Mouse (Mus musculus): ENCODE results near the gene Ep400.
"Not testable (repeated sequence)": the region's sequence is repeated elsewhere in the genome, so short reads cannot be mapped to it uniquely, and the experiment has no call there.

The Ep400 gene

DNA sequence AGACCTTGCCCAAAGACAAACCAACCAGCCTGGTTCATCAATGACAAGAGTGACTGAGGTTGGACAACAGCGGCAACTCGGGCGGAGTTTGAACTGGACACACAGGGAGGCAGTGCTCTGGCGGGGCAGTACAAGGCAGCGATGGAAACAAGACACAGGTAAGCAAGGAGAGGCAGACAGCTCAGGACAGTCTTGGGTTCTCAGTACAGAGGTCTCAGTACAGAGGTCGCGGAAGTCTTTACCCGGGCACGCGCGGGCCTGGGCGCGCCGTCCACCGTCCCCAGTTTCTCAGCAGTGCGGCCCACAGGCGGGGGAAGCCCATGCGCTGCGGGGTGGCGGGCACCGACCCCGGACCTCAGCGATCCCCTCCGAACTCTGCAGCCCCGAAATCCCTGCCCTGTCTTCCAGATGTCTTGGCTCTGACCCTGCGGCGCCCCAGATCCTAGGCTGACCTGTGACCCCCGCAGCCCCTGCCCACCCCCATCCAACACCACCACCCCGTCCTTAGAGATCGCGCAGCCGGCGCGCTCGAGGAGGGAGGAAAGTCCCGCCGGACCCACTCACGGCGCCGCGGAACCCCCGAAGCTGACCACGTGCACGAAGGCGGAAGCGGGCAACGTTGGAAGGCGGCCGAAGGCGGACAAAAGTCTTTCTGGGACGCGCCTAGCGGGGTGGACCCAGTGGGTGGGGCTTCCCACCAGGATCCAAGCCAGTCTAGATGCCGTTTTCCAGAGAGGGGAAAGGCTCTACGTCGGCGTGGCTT, 9.7 kb upstream of the Ep400 start, which contains the start of gene Pus1:
Gene Pus1 (minus strand): TSS at position 662 of the 763 bp plus-strand sequence.
- peak; percentile 86 for DNase-seq (ENCODE audit: low spot score)

- DNase-seq (ENCODE audit: low spot score), result no peak
Measured at GRCm38 (mm10) chr5:110779276-110779997, 8.9 kb upstream of the Ep400 start.

- no peak for DNase-seq (ENCODE audit: low spot score)
Measured at GRCm38 (mm10) chr5:110778263-110778662, 7.7 kb upstream of the Ep400 start.

- DNase-seq (ENCODE audit: low spot score), result no peak
Measured at GRCm38 (mm10) chr5:110776141-110776540, 5.6 kb upstream of the Ep400 start.

DNA sequence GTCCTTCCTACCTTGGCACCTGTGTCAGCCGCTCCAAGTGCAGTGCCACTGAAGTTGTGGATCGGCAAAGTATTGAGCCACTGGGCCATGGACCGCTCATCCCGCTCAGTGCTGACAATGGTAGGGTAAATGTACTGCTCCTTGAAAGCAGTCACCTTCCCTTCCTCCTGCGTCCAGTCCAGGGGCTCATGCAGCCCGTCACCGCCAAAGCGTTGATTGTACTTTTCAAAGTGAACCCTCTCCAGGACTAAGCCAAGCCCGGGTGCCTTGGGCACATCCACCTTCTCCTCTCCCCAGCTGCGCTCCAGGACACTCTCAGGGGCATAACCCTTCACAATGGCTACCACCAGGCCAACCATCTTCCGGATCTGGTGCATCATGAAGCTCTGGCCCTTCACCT, 4.0 kb upstream of the Ep400 start:
- no peak for DNase-seq (ENCODE audit: low spot score)

GRCm38 (mm10) chr5:110772945-110773344, 2.4 kb upstream of the Ep400 start:
- not testable (repeated sequence) for DNase-seq (ENCODE audit: low spot score)

GRCm38 (mm10) chr5:110770031-110770445, 479 bp downstream of the Ep400 start:
- DNase-seq (ENCODE audit: low spot score), result no peak

GRCm38 (mm10) chr5:110769272-110769671, 1.2 kb downstream of the Ep400 start:
- no peak for DNase-seq (ENCODE audit: low spot score)

DNA sequence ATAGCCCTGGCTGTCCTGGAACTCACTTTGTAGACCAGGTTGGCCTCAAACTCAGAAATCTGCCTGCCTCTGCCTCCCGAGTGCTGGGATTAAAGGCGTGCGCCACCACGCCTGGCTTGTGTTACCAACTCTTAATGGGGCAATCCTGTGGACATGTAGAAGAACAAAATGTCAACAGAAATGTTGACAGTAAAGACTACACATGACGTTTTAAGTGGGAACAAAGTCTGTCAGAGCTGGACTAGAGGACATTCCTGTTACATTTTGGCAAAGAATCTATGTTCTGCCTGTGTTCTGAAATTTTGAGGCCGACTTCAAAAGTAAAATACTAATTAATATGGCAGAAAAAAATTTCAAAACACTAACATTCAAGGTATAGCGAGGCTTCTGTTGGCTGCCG, 6.6 kb downstream of the Ep400 start:
- no peak for DNase-seq (ENCODE audit: low spot score)

- no peak for DNase-seq (ENCODE audit: low spot score)
Measured at GRCm38 (mm10) chr5:110745021-110745420, 25.5 kb downstream of the Ep400 start.

DNA sequence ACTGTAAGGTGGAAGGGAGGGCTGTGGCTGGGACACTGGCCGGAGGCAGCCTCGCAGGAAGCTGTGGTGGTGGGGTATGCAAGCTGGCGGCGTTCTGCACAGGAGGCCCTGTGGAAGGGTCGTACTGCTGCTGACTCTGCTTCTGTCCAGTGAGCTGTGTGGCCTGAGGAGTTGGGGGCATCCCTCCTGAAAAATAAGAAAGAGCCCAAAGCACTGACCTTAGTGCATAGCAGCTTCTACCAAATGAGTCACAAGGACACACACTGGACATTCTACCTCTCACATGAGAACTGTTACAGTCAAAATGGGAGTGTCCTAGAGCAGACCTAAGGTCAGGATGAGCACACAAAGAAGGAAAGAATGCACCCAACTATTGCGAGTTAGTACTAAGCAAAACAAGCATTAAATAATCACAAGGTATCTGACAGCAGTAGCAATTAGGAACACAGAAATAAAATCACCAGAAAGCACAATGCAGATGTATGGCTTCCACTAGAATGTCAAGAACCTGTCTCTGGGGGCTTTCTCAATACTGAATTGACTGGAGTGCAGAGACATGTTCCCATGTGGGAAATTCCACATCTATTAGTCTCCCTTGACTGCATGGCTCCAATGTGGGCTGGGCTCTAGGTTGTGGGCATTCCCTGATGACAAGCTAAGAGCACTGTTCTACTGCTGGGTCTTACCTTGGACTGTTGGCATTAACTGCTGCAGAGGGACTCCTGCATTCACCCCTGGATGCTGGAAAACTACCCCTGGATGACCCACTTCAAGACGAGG, 30.8 kb downstream of the Ep400 start:
- DNase-seq (ENCODE audit: low spot score), result no peak

DNA sequence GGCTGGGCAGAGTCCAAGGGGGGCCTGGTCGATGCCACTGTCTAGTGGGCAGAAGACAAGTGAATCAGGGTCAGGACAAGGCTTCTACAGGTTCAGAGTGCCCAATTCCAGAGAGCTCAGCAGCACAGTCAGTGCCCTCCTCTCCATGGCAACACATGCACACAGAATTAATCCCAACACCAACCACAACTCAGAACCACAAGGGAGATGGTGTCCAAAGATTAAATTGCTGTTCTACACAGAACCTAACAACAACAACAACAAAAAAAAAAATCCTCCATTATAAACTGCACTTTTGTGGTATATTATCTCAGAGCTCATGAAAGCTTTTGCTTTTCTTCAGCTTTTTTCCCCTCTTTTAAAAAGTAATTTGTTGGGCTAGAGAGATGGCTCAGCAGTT, 34.9 kb downstream of the Ep400 start:
- DNase-seq (ENCODE audit: low spot score), result no peak

- no peak for DNase-seq (ENCODE audit: low spot score)
Measured at GRCm38 (mm10) chr5:110733231-110733823, 37.2 kb downstream of the Ep400 start.

- no peak for DNase-seq (ENCODE audit: low spot score)
Measured at GRCm38 (mm10) chr5:110731227-110731626, 39.3 kb downstream of the Ep400 start.

DNA sequence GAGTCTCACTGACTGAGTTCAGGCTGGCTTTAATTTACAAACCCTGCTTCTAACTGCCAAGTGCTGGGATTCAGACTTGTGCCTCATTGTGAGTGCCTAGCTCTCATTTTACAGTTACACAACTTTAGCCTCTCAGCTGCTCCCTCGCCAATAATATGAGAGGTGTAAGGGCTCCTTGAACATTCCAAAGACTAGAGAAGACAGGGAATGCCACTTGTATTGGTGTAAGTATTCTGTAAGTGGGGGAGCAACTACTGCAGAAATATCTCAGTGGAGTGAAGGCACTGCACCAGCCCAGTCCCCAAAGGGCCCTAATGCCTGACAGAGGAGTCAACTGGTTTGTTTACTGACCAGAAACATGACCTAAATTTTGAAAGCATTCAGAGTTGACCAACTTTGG, 42.7 kb downstream of the Ep400 start:
- DNase-seq (ENCODE audit: low spot score), result no peak

GRCm38 (mm10) chr5:110723543-110723942, 47.0 kb downstream of the Ep400 start:
- DNase-seq (ENCODE audit: low spot score), result no peak

DNA sequence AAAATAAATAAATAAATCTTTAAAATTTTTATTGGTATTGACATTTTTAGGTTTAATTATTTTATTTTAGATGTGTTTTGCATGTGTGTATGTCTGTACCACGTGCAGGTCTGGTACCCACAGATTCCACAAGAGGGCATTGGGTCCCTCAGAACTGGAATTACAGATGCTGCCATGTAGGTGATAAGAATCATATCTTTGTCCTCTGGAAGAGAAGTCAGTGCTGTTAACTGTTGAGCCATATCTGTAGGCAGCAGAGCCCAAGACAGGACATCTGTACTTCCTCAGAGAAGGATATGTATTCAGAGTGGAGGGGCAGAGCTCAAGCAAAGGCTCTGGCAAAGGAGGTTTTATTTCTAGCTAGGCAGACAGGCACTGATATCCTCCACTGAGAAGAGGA, 49.1 kb downstream of the Ep400 start:
- DNase-seq (ENCODE audit: low spot score), result not testable (repeated sequence)

DNA sequence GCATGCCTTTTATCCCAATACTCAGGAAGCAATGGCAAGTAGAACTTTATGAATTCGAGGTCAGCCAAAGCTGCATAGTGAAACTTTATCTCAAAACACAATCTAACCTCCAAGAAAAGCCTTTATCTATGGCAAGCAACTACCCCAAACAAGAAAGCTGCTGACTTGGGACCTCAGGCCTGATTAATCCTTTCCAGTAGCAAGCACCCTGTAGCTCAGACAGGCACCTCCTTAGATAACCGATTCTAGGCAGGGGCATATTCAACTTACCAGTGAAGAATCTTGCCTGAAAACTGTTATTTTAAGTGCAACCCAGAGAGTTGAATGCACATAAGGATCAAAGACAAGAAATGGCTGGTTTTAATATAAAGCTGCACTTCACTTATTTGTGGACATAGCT, 59.1 kb downstream of the Ep400 start:
- DNase-seq (ENCODE audit: low spot score), result no peak

DNA sequence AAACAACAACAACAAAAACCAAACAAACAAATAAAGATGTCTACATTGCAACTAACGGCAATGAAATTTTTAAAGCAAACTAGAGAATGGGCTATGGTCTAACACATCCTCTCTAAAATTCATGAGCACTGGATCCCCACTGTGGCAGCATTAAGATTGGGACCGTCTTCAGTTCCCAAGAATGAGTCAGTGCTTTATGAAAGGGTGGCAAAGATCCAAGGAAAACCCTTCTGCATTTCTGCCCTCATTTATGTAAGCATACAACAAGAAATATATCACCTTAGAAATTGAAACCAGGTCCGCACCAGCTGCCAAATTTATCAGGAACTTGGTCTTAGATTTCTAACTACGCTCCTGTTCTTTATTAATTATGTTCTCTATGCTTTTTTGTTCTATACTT, 61.3 kb downstream of the Ep400 start:
- no peak for DNase-seq (ENCODE audit: low spot score)

GRCm38 (mm10) chr5:110704004-110704403, 66.5 kb downstream of the Ep400 start:
- DNase-seq (ENCODE audit: low spot score), result no peak

DNA sequence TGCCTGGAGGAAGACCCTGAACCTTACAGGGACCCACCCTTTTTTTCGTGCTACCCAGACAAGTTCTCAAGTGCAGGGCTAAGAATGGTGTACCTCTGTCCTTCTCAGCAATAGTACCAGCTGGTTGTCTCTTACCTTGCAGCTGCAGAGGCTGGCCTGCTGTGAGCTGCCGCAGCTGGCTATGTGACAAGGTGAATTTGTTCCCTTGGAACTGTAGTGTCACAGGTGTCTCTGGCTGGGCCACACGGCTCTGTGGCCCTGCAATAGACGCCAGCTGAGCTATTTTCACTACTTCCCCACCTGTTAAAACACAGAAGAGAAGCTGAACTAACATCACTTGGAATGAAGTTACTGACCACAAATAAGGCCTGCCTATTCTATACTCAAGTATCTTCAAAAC, 71.9 kb downstream of the Ep400 start:
- no peak for DNase-seq (ENCODE audit: low spot score)

GRCm38 (mm10) chr5:110682041-110682440, 88.5 kb downstream of the Ep400 start:
- DNase-seq (ENCODE audit: low spot score), result no peak

Data from ovary, adult 18-20 months (tissue).